Mouse (Mus musculus): ENCODE results near the gene Fto. TPM values are rescaled to one million over a fixed set of nuclear protein-coding genes. Genes with fewer than 3 reads are reported as not detected.

Fto gene
- total and polyA plus RNA-seq, 3 experiments, result 12.2 to 50.1 (median 17.3) TPM

DNA sequence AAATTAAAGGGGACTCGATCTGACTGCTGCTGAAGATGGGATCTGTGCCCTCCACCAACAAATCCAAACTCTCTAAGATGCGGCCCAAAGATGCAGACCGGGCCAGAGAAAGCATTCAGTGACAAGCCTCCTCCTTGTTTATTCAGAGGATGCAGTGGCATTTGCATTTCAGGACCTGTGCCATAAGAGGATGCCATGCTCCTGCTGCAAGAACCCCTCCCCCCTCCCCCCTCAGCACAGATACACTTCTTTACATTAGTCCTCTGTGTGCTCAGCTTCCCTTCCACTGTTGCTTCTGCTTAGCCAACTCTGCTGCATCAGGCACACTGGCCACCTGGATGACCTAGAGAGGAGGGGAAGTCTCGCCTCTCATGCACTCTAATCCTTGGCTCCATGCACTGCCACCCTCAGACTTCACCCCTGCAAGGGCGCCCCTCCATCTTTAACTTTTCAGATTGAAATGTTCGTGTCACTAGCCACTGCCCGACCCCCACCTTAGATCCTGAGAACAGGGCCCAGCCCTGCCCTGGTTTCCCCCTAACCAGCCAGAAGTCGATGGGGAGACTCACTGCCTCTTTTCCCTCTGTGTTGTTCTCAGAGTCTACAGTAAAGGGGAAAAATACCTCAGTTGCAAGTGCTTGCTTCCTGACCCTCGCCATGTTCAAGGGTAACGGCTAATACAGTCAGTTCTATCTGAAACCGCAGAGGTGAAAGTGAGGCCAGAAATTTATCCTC, 14.3 kb downstream of the Fto start:
- peaks cover 49% of the 10 kb centered on the region for H3K36me3 ChIP-seq (replicated peaks)
- no peaks in the 10 kb centered on the region for H3K27me3 ChIP-seq (ENCODE audit: insufficient read depth, low read length)
- H3K4me1 ChIP-seq (ENCODE audit: insufficient read depth, low read depth, low read length), result peaks cover 7% of the 10 kb centered on the region; the same call in 1 of the 2 replicates
- H3K4me3 ChIP-seq (ENCODE audit: low read depth, low read length), result no peak overlapping the region
- DNase-seq (ENCODE audit: low spot score) (no peak), ATAC-seq (ENCODE audit: extremely low read depth, insufficient number of reproducible peaks, low FRiP score, poor library complexity, severe bottlenecking) (no peak)
- TF ChIP-seq POLR2AphosphoS5 (IDR thresholded peaks at IDR 0.05; ENCODE audit: insufficient replicate concordance, low read depth, low read length) (no peak), GATA1 (IDR thresholded peaks at IDR 0.05; ENCODE audit: borderline replicate concordance, low read length) (no peak), GATA2 (IDR thresholded peaks at IDR 0.05; ENCODE audit: borderline replicate concordance, low read depth, low read length) (no peak), CTCF (IDR thresholded peaks at IDR 0.05; ENCODE audit: low read depth, low read length) (no peak), TAL1 (conservative IDR thresholded peaks at IDR 0.05; ENCODE audit: low read depth, low read length) (no peak)
- H3K9me3 ChIP-seq (replicated peaks), result no peaks in the 10 kb centered on the region

DNA sequence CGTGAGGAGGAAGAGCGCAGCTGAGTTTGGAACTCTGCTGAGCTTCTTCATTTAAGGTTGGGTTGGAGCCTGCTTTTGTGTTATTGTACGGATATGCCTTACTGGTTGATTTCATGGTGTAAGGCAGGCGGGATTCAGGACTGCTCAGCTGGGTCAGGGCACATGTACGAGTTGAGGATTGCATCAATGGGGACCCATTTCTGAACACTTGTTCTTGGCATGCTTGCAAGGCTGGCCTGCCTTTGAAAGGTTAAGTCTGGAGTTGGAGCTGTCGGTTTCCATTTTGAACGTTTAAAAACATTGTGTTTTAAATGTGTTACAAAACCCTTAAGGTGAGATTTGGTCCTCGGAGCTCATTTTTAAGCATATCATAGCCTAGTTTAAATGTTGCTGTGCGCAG, 15.7 kb downstream of the Fto start:
- H3K4me3 ChIP-seq (ENCODE audit: low read depth, low read length), result no peak overlapping the region
- H3K4me1 ChIP-seq (ENCODE audit: insufficient read depth, low read depth, low read length), result peaks cover 7% of the 10 kb centered on the region; the same call in 1 of the 2 replicates
- DNase-seq (ENCODE audit: low spot score), result no peak
- H3K27me3 ChIP-seq (ENCODE audit: insufficient read depth, low read length), result no peaks in the 10 kb centered on the region
- TF ChIP-seq GATA1 (IDR thresholded peaks at IDR 0.05; ENCODE audit: borderline replicate concordance, low read length) (no peak), TAL1 (conservative IDR thresholded peaks at IDR 0.05; ENCODE audit: low read depth, low read length) (no peak), CTCF (IDR thresholded peaks at IDR 0.05; ENCODE audit: low read depth, low read length) (no peak), GATA2 (IDR thresholded peaks at IDR 0.05; ENCODE audit: borderline replicate concordance, low read depth, low read length) (no peak), POLR2AphosphoS5 (IDR thresholded peaks at IDR 0.05; ENCODE audit: insufficient replicate concordance, low read depth, low read length) (no peak)
- no peaks in the 10 kb centered on the region for H3K9me3 ChIP-seq (replicated peaks)
- no peak for ATAC-seq (ENCODE audit: extremely low read depth, insufficient number of reproducible peaks, low FRiP score, poor library complexity, severe bottlenecking)
- peaks cover 38% of the 10 kb centered on the region for H3K36me3 ChIP-seq (replicated peaks)

DNA sequence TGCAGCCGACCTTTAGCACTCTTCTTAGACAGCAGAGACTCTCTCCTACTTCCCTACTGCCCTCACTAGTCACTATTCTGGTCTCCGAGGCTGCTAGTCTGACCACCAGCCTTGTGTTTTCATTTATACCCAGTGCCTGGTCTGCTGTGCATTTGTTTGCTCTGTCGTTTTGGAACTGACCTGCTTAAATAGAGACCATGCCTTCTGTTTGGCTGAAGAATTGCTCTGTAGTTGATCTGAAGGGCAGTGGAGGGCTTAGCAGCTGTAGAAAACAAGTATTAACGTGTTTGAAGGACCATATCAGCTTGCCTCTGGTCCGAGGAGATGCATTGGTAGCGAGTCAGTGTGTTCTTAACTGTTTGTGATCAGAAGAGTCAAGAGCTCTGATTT, 16.1 kb downstream of the Fto start:
- Histone ChIP-seq H3K4me3 (ENCODE audit: low read depth, low read length) (no peak overlapping the region), H3K4me1 (ENCODE audit: insufficient read depth, low read depth, low read length) (peaks cover 7% of the 10 kb centered on the region; the same call in 1 of the 2 replicates), H3K27me3 (ENCODE audit: insufficient read depth, low read length) (no peaks in the 10 kb centered on the region), H3K36me3 (replicated peaks) (peaks cover 35% of the 10 kb centered on the region), H3K9me3 (replicated peaks) (no peaks in the 10 kb centered on the region)
- TF ChIP-seq POLR2AphosphoS5 (IDR thresholded peaks at IDR 0.05; ENCODE audit: insufficient replicate concordance, low read depth, low read length) (no peak), GATA2 (IDR thresholded peaks at IDR 0.05; ENCODE audit: borderline replicate concordance, low read depth, low read length) (no peak), TAL1 (conservative IDR thresholded peaks at IDR 0.05; ENCODE audit: low read depth, low read length) (no peak), GATA1 (IDR thresholded peaks at IDR 0.05; ENCODE audit: borderline replicate concordance, low read length) (no peak), CTCF (IDR thresholded peaks at IDR 0.05; ENCODE audit: low read depth, low read length) (no peak)
- ATAC-seq (ENCODE audit: extremely low read depth, insufficient number of reproducible peaks, low FRiP score, poor library complexity, severe bottlenecking) (no peak), DNase-seq (ENCODE audit: low spot score) (no peak)

DNA sequence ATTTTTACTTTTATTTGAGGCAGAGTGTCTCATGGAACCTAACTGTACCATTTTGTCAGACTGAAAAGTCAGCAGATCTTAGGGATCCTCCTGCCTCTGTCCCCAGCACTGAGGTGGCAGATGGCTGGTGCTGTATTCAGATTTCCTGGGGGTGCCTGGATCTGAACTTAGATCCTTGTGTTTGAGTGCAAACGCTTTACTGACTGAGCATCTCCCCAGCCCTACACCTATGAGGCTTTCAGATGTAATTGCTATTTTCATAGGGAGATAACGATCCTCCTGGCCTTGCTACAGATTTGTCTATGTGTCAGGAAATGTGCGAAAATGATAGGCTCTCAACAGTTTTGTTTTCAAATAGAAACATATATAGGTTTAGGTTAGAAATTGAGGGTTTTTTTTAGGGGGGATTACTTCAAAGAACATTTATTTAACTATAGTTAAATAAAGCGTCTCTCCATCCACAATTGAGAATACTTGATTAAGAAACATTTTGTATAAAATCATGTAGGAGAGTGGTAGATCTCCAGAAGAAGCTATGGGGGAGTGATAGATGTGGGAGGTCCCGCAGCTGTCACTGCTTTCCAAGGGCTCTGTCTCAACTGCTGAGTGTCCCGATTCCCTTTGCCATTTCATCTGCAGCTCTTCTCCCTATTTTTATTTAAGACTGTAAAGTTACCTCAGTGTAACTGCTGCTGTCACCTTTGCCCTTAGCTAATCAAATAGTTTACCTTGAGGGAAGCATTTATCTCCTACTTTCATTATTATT, 25.2 kb downstream of the Fto start:
- TF ChIP-seq TAL1 (conservative IDR thresholded peaks at IDR 0.05; ENCODE audit: low read depth, low read length) (no peak), CTCF (IDR thresholded peaks at IDR 0.05; ENCODE audit: low read depth, low read length) (no peak), GATA1 (IDR thresholded peaks at IDR 0.05; ENCODE audit: borderline replicate concordance, low read length) (no peak), POLR2AphosphoS5 (IDR thresholded peaks at IDR 0.05; ENCODE audit: insufficient replicate concordance, low read depth, low read length) (no peak), GATA2 (IDR thresholded peaks at IDR 0.05; ENCODE audit: borderline replicate concordance, low read depth, low read length) (no peak)
- DNase-seq (ENCODE audit: low spot score), result no peak
- no peak for ATAC-seq (ENCODE audit: extremely low read depth, insufficient number of reproducible peaks, low FRiP score, poor library complexity, severe bottlenecking)
- H3K4me1 ChIP-seq (ENCODE audit: insufficient read depth, low read depth, low read length), result no peaks in the 10 kb centered on the region
- peaks cover 27% of the 10 kb centered on the region for H3K36me3 ChIP-seq (replicated peaks)
- H3K4me3 ChIP-seq (ENCODE audit: low read depth, low read length), result no peak overlapping the region
- 0 out of 2 replicates have a peak, but pooled peaks cover 2% of the 10 kb centered on the region for H3K9me3 ChIP-seq (replicated peaks)
- no peaks in the 10 kb centered on the region for H3K27me3 ChIP-seq (ENCODE audit: insufficient read depth, low read length)

DNA sequence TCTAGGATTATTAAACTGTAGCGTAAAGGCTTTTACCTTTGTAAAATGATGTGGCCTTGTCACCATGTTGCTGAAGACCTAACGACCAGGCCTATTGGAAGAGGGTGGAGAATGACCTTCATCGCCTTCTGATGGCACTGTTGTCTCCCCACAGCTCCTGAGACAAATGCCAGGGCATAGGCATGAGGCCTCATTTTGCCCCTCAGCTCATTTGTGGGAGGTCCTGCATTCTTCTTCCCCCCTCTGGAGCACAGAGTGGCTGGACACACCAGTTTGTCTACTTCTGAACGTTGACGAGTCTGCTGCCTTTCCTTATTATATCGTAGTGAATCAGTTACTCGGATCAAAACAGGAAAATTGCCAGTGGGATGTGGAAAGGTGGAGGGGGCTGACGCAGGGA, 26.3 kb downstream of the Fto start:
- DNase-seq (ENCODE audit: low spot score), result no peak
- Histone ChIP-seq H3K4me3 (ENCODE audit: low read depth, low read length) (no peak overlapping the region), H3K36me3 (replicated peaks) (peaks cover 30% of the 10 kb centered on the region), H3K27me3 (ENCODE audit: insufficient read depth, low read length) (no peaks in the 10 kb centered on the region), H3K4me1 (ENCODE audit: insufficient read depth, low read depth, low read length) (peaks cover 3% of the 10 kb centered on the region; the same call in 1 of the 2 replicates), H3K9me3 (replicated peaks) (0 out of 2 replicates have a peak, but pooled peaks cover 2% of the 10 kb centered on the region)
- no peak for ATAC-seq (ENCODE audit: extremely low read depth, insufficient number of reproducible peaks, low FRiP score, poor library complexity, severe bottlenecking)
- no peak for TF ChIP-seq TAL1 (conservative IDR thresholded peaks at IDR 0.05; ENCODE audit: low read depth, low read length)
- TF ChIP-seq GATA1 (IDR thresholded peaks at IDR 0.05; ENCODE audit: borderline replicate concordance, low read length), result no peak
- TF ChIP-seq CTCF (IDR thresholded peaks at IDR 0.05; ENCODE audit: low read depth, low read length), result no peak
- no peak for TF ChIP-seq POLR2AphosphoS5 (IDR thresholded peaks at IDR 0.05; ENCODE audit: insufficient replicate concordance, low read depth, low read length)
- TF ChIP-seq GATA2 (IDR thresholded peaks at IDR 0.05; ENCODE audit: borderline replicate concordance, low read depth, low read length), result no peak

DNA sequence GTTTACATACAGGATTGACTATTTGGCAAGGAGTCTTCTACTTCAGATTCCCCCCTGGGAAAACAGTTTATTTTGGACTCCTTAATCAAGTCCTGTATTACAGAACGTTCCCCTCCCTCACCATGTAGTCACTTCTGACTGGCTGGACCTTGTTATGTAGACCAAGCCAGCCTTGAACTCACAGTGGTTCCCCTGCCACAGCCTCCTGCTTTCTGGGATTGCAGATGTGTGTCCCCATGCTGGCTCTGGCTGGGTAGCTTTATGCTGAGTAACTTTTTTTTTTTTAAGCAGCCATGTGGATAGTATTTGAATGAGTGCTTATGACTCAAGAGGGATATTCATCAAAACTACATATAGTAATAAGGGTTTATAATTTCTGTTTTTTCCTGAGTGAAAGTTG, 27.4 kb downstream of the Fto start:
- no peak for ATAC-seq (ENCODE audit: extremely low read depth, insufficient number of reproducible peaks, low FRiP score, poor library complexity, severe bottlenecking)
- no peaks in the 10 kb centered on the region for H3K27me3 ChIP-seq (ENCODE audit: insufficient read depth, low read length)
- H3K4me3 ChIP-seq (ENCODE audit: low read depth, low read length), result no peak overlapping the region
- 0 out of 2 replicates have a peak, but pooled peaks cover 2% of the 10 kb centered on the region for H3K9me3 ChIP-seq (replicated peaks)
- TF ChIP-seq CTCF (IDR thresholded peaks at IDR 0.05; ENCODE audit: low read depth, low read length) (no peak), POLR2AphosphoS5 (IDR thresholded peaks at IDR 0.05; ENCODE audit: insufficient replicate concordance, low read depth, low read length) (no peak), GATA2 (IDR thresholded peaks at IDR 0.05; ENCODE audit: borderline replicate concordance, low read depth, low read length) (no peak), GATA1 (IDR thresholded peaks at IDR 0.05; ENCODE audit: borderline replicate concordance, low read length) (no peak), TAL1 (conservative IDR thresholded peaks at IDR 0.05; ENCODE audit: low read depth, low read length) (no peak)
- DNase-seq (ENCODE audit: low spot score), result no peak
- H3K36me3 ChIP-seq (replicated peaks), result peaks cover 36% of the 10 kb centered on the region
- peaks cover 4% of the 10 kb centered on the region; the same call in 1 of the 2 replicates for H3K4me1 ChIP-seq (ENCODE audit: insufficient read depth, low read depth, low read length)

Data from G1E (cell line).